Mouse (Mus musculus): Measurements from ENCODE around the gene Bdkrb2.

- no peak for TF ChIP-seq POLR2A (IDR thresholded peaks at IDR 0.05; ENCODE audit: borderline replicate concordance, low read depth, low read length)
- no peak for TF ChIP-seq CTCF (IDR thresholded peaks at IDR 0.05; ENCODE audit: low read depth, low read length)
Observed at GRCm38 (mm10) chr12:105580490-105580889, 17.5 kb downstream of the Bdkrb2 start.
